Mouse (Mus musculus) stomach, adult 2 months (tissue): ENCODE data around the gene Ntn5. TPM values are rescaled to one million over a fixed set of nuclear protein-coding genes. Genes with fewer than 3 reads are reported as not detected.

Experiments used
- polyA plus RNA-seq: library from polyadenylated mRNA; depleted of rRNA; stranded (reverse); fragments of >200 nt; gene quantifications from 2 replicates; pipeline ENCODE4 v1.2.3, GENCODE M21; 2012; rRNA removed

The Ntn5 gene
- 0.94 and 3.5 TPM in 2 replicates for polyA plus RNA-seq

DNA sequence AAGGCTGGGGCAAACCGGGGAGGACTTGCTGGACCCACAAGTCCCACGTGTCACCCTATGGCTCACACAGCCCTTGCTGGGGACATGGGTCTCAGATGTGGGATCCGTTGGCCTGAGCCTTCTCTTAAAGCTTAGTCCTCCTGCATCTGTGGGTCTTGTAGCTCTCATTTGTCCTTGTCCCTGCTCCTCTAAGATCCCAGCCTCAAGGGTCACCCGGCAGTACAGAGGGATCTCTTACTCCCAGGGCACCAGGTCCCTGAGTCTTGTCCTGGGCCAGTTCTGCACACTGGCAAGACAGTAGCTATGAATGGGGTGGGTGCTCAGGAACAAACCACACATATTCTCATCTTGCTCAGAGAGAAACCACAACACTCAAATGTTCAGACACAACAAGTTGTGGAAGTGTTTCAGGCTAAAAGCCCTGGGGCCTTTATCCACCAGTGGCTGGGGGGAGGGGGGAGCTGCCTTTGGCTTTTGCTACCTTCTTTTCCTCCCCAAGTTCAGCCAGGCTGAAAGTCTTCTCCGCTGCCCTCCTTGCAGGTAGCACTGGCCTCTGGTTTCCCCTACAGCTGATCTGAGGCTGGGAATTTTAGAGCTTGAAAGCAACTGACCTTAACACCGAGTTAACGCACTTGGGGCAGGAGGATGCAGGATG, at the start of gene Ntn5:
TSS of gene Ntn5 (plus strand) at position 627 of the 655 bp plus-strand sequence.

GRCm38 (mm10) chr7:45639561-45640027, 44.2 kb upstream of the Ntn5 start, which contains the start of gene Mamstr:
TSS of gene Mamstr (plus strand) at chr7:45639977.

DNA sequence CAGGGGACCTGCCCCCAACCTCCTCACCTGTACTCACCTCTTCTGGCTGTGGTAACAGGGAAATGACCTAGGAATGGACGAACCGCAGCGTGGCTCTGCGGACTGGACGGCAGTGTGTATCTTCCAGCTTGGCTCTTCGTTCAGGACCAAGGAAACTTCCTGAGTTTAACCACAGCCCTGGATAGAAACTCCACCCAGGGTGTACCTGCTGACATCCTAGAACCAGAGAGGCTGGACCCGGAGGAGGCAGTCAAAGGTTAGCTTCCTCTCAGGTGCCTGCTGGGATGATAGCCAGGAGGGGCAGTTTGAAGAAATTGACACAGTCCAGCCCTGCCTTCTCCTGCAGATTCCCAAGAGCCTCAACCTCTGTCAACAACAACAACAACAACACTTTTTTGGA, 17.7 kb upstream of the Ntn5 start, which contains the start of gene Fut2:
TSS of gene Fut2 (minus strand) at position 234 of the 400 bp plus-strand sequence.

GRCm38 (mm10) chr7:45693921-45694591, 10.2 kb downstream of the Ntn5 start, which contains the start of gene Sec1:
TSS of gene Sec1 (minus strand) at chr7:45694402.

GRCm38 (mm10) chr7:45699523-45700141, 15.8 kb downstream of the Ntn5 start, which contains the start of gene Car11:
TSS of gene Car11 (plus strand) at chr7:45699843.

GRCm38 (mm10) chr7:45704730-45705442, 21.1 kb downstream of the Ntn5 start, which contains the start of gene Dbp:
TSS of gene Dbp (plus strand) at chr7:45705088.

GRCm38 (mm10) chr7:45715090-45715708, 31.4 kb downstream of the Ntn5 start, which contains the start of gene Rpl18:
TSS of gene Rpl18 (plus strand) at chr7:45715457.

DNA sequence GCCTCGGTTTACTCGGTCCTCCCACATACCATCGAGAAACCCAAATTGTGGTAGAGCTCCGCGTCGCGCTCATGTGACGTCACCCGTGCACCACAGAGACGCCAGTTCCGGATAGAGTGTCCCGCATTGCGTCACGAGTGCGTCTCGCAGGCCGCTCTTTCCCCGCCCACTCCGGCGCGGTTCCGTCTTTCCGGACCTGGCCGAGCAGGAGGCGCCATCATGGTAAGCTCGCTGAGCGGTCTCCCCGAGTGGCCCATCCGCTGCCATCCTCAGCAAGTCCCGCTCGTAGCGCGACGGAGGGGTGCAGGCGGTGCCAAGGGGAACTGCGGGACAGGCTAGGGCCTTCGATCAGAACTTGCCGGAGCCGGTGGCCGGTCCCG, 34.1 kb downstream of the Ntn5 start, which contains the start of gene Sphk2:
TSS of gene Sphk2 (minus strand) at position 85 of the 380 bp plus-strand sequence.

DNA sequence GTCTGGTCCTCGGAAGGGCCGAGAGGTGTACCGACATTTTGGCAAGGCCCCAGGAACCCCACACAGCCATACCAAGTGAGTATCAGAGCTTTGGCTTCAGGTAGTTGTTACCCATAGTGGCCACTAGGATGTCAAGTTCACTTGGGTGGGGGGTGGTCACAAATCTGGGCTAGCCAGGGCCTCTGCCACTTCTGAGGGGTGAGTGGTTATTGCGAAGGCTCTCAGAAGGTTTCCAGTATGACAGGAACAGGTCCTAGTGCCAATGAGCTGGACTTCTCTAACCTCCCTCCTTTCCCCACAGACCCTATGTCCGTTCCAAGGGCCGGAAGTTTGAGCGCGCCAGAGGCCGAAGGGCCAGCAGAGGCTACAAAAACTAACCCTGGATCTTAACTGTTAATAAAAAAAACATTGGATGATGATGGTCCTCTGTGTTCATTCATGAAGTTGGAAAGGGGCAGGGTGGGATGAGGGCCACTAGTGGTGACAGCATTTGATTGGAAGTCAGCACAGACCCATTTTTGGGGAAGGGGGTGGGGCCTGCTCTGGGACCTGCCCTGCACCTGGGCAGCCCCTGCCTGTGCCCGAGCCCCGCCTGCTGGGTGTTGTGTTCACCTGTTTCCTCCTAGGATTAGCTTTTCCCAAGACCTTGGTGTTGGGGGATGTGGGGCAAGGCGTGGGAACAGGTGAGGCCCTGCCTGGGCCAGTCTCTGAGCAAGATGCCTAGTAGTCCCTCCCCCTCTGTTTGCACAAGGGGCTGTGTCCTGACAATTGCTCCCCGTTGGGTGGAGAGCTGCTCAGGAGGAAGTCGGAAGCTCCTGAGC, 36.8 kb downstream of the Ntn5 start, which contains the start of gene Fam83e:
TSS of gene Fam83e (plus strand) at position 800 of the 821 bp plus-strand sequence.

GRCm38 (mm10) chr7:45725713-45726112, 41.9 kb downstream of the Ntn5 start, which contains the start of gene Spaca4:
TSS of gene Spaca4 (minus strand) at chr7:45725813.

Other genes with a start within 250 kb of the Ntn5 start
- gene Gys1, start 249.2 kb upstream of the Ntn5 start, polyA plus RNA-seq = 22.4 and 23.8 TPM in 2 replicates
- 27.7 and 27.9 TPM in 2 replicates for gene Ruvbl2, start 245.9 kb upstream of the Ntn5 start, polyA plus RNA-seq
- 4,280 and 5,118 TPM in 2 replicates for gene Ftl1, start 224.1 kb upstream of the Ntn5 start, polyA plus RNA-seq
- 72.5 and 92.5 TPM in 2 replicates for gene Bax, start 217.1 kb upstream of the Ntn5 start, polyA plus RNA-seq
- gene Tulp2, start 202.1 kb upstream of the Ntn5 start, polyA plus RNA-seq = 0.09 TPM in 1 of 2 replicates, not detected in the other
- not detected in 2 replicates for gene Gm45808, start 197.2 kb upstream of the Ntn5 start, polyA plus RNA-seq
- 0.18 and 0.20 TPM in 2 replicates for gene Dhdh, start 195.2 kb upstream of the Ntn5 start, polyA plus RNA-seq
- 280 and 281 TPM in 2 replicates for gene Nucb1, start 173.6 kb upstream of the Ntn5 start, polyA plus RNA-seq
- 19.7 and 42.6 TPM in 2 replicates for gene Ppp1r15a, start 157.8 kb upstream of the Ntn5 start, polyA plus RNA-seq
- 5.0 and 10.4 TPM in 2 replicates for gene Plekha4, start 157.7 kb upstream of the Ntn5 start, polyA plus RNA-seq
- 7.6 and 14.6 TPM in 2 replicates for gene Hsd17b14, start 129.1 kb upstream of the Ntn5 start, polyA plus RNA-seq
- gene Bcat2, start 113.9 kb upstream of the Ntn5 start, polyA plus RNA-seq = 101 and 114 TPM in 2 replicates
- gene Fgf21, start 68.5 kb upstream of the Ntn5 start, polyA plus RNA-seq = 0.09 TPM in 1 of 2 replicates, not detected in the other
- 0.60 and 1.6 TPM in 2 replicates for gene Fut1, start 66.7 kb upstream of the Ntn5 start, polyA plus RNA-seq
- 0.11 and 0.29 TPM in 2 replicates for gene Izumo1, start 62.2 kb upstream of the Ntn5 start, polyA plus RNA-seq
- gene Rasip1, start 56.5 kb upstream of the Ntn5 start, polyA plus RNA-seq = 8.6 and 10.0 TPM in 2 replicates
- 2.1 and 3.5 TPM in 2 replicates for gene Mamstr, start 44.0 kb upstream of the Ntn5 start, polyA plus RNA-seq
- 40.4 and 57.4 TPM in 2 replicates for gene Fut2, start 17.6 kb upstream of the Ntn5 start, polyA plus RNA-seq
- 0.08 and 0.23 TPM in 2 replicates for gene Sec1, start 10.4 kb downstream of the Ntn5 start, polyA plus RNA-seq
- 7.3 and 11.6 TPM in 2 replicates for gene Car11, start 15.8 kb downstream of the Ntn5 start, polyA plus RNA-seq
- gene Dbp, start 21.1 kb downstream of the Ntn5 start, polyA plus RNA-seq = 8.9 and 12.6 TPM in 2 replicates
- 950 and 1,663 TPM in 2 replicates for gene Rpl18, start 31.4 kb downstream of the Ntn5 start, polyA plus RNA-seq
- gene Sphk2, start 34.0 kb downstream of the Ntn5 start, polyA plus RNA-seq = 62.1 and 73.9 TPM in 2 replicates
- gene Fam83e, start 37.2 kb downstream of the Ntn5 start, polyA plus RNA-seq = 134 and 147 TPM in 2 replicates
- not detected in 2 replicates for gene Spaca4, start 41.8 kb downstream of the Ntn5 start, polyA plus RNA-seq
- gene Lmtk3, start 99.7 kb downstream of the Ntn5 start, polyA plus RNA-seq = 1.4 and 2.2 TPM in 2 replicates
- 28.3 and 35.1 TPM in 2 replicates for gene Sult2b1, start 100.6 kb downstream of the Ntn5 start, polyA plus RNA-seq
- 35.8 and 65.2 TPM in 2 replicates for gene Cyth2, start 130.6 kb downstream of the Ntn5 start, polyA plus RNA-seq
- gene Kcnj14, start 140.8 kb downstream of the Ntn5 start, polyA plus RNA-seq = 0.02 and 0.05 TPM in 2 replicates
- 7.6 TPM in 2 replicates for gene Grwd1, start 146.9 kb downstream of the Ntn5 start, polyA plus RNA-seq
- 141 and 144 TPM in 2 replicates for gene Kdelr1, start 188.8 kb downstream of the Ntn5 start, polyA plus RNA-seq
- 2.1 and 3.5 TPM in 2 replicates for gene Grin2d, start 194.4 kb downstream of the Ntn5 start, polyA plus RNA-seq
- gene Syngr4, start 212.7 kb downstream of the Ntn5 start, polyA plus RNA-seq = 0.11 and 0.23 TPM in 2 replicates
- gene Tmem143, start 212.9 kb downstream of the Ntn5 start, polyA plus RNA-seq = 21.2 and 21.7 TPM in 2 replicates
- gene Emp3, start 237.4 kb downstream of the Ntn5 start, polyA plus RNA-seq = 123 and 138 TPM in 2 replicates
- 0.82 and 1.2 TPM in 2 replicates for gene Ccdc114, start 240.1 kb downstream of the Ntn5 start, polyA plus RNA-seq